Mouse (Mus musculus): Measurements from ENCODE around the gene Aox2.

DNA sequence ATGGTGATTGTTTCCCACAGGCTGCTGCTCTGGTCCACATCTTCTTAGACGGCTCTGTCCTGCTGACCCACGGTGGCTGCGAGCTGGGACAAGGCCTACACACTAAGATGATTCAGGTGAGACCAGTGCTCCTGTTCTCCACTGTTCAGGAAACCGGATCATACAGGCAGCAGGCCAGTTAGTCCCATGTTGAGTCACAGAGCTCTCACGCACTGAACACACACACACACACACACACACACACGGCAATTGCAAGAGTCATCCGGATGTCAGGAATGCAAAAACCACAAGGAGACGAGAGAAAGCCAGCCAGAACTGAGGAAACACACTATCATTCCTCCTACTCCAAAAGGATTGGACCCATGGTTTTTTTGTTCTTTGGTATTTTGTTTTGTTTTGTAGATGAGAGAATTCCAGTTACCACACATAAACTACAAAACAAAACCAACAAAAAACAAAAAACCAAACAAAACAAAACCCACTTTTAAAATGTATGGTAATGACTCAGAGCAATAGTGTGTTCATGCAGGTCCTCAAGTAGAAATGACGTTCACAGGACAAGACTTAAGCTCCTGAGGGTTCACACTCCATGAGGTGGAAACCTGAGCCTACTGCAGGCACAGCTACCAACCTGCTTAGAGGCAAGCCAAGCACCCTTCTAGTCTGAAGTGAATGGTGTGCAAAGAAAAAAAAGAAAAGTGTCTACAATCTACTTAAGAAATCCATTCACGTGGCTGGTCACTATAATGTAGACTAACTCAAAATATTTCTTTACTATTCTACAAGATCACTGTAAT lies 20.7 kb upstream of the Aox2 start:
- TF ChIP-seq CTCF (IDR thresholded peaks at IDR 0.05) (no peak), EP300 (IDR thresholded peaks at IDR 0.05) (no peak)

Measured in lung, postnatal 0 days (tissue).